Mouse (Mus musculus) cerebellum, adult 2 months (tissue): ENCODE measurements around the gene Derl2. TPM values are rescaled to one million over a fixed set of nuclear protein-coding genes. Genes with fewer than 3 reads are reported as not detected.

ENCODE experiments used
- DNase-seq, 2 experiments: peaks; one replicate each; pipeline ENCODE4 v3.0.0; 2021
- H3K27ac ChIP-seq: fragments of 200-500 bp; 2 replicates; pipeline ENCODE4 v1.5.1; 2012; ENCODE audit warnings: low read length, control low read depth, inconsistent platforms; ENCODE audit not compliant: insufficient read depth
- H3K27me3 ChIP-seq: fragments of 200-500 bp; 2 replicates; pipeline ENCODE4 v1.6.1; 2012; ENCODE audit warnings: inconsistent platforms, mild to moderate bottlenecking, low read length, moderate library complexity; ENCODE audit not compliant: control insufficient read depth, insufficient read depth
- H3K4me1 ChIP-seq: fragments of 200-500 bp; 2 replicates; pipeline ENCODE4 v1.6.1; 2011; ENCODE audit warnings: low read length; ENCODE audit not compliant: control insufficient read depth, insufficient read depth
- H3K4me3 ChIP-seq: fragments of 200-500 bp; replicated peaks from 2 replicates; pipeline ENCODE3; 2011; ENCODE audit warnings: mild to moderate bottlenecking, low read depth, low read length, control low read depth; ENCODE audit not compliant: insufficient read depth
- CTCF ChIP-seq: fragments of 200-500 bp; IDR thresholded peaks from 2 replicates; pipeline ENCODE4 v1.5.1; 2011; ENCODE audit warnings: low read depth, mild to moderate bottlenecking, control low read depth, low read length, moderate library complexity, borderline replicate concordance; ENCODE audit not compliant: insufficient read depth
- POLR2A ChIP-seq: fragments of 200-500 bp; IDR thresholded peaks from 2 replicates; pipeline ENCODE4 v1.6.1; 2011; ENCODE audit warnings: low read length, control low read depth, borderline replicate concordance; ENCODE audit not compliant: insufficient read depth
- WGBS: fragments of 180-500 bp; shearing (Covaris S2); methylation state at CpG from one replicate; pipeline ENCODE4 v1.1.7; 2018; 5-methylcytosine and 5-hydroxymethylcytosine counted together
- polyA plus RNA-seq: library from polyadenylated mRNA; depleted of rRNA; stranded (reverse); fragments of >200 nt; gene quantifications from 2 replicates; pipeline ENCODE4 v1.2.3, GENCODE M21; 2012; rRNA removed

Derl2 gene
- 16.9 and 17.3 TPM in 2 replicates for polyA plus RNA-seq

DNA sequence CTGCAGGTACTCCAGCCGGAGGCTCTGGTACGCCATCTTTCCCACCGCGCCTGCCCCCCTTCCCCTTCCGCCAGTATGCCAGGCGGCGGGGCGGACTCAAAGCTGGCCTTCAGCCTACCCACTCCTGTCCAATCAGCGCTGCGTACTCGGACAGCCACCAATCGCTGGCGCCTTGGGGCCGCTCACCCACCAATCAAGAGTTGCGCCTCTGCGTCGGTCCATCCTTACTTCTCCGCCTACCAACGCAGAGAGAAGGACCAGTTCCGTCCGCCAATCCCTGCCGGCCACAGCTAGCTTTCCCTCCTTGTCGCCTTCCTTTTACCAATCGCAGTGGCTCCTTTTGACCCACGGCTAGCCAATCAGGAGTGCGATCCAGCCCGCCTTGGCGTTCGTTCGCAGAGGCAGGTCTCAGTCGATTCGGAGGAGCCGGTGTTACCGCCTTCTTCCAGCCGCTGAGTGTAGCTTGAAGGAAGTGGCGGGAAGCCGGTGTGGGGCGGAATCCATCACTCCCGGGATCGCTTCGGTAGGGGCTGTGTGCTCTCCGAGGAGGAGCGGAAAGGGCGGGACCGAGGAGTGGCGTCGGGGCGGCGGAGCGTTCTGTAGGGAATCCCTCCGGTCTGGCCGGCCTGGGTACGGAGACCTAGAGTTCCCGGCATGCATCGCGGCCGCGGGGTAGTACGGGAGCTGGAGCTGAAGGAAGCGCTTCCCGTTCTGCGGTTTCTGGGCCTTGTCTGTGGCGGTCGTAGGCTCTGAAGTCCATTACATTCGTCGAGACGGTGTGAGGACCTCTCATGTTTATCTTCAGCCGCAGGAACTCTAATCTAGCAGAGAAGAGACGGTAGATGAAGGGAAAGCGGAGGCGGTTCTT is at the start of gene Derl2, which contains the start of gene Mis12:
Gene Derl2, minus strand, starts transcription at position 641 of the 868 bp plus-strand sequence.
Gene Mis12, plus strand, starts transcription at position 411 of the 868 bp plus-strand sequence.
- Histone ChIP-seq H3K4me1 (peaks cover 9% of the 10 kb centered on the region; the same call in 1 of the 2 replicates), H3K27me3 (no peaks in the 10 kb centered on the region), H3K27ac (peak within 1 kb of the TSS; percentile 78), H3K4me3 (peak within 1 kb of the TSS; percentile 93)
- WGBS, result under 1% methylated on average over 71 of the region's 71 CpGs
- DNase-seq, result peak; percentile 99 to 100
- TF ChIP-seq CTCF, result no peak
- peak; percentile 69; the same call in 1 of the 2 replicates for TF ChIP-seq POLR2A

DNA sequence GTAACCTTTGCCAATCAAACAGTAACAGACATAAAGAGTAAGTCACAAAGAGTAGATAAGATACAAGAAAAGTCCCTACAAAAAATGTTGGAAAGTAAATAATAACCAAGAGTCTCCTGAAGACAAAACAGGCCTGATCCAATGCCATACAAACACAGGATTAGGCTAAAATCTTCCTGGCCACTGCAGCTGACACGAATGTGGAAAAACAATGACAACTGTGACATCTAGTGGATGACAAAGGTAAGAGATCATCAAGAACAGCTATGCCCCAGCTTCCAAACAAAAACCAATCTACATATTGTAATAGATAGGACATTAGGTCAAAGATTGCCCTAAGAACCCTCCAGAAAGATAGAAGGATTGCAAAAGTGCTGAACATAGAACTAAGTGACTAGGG is 32.9 kb upstream of the Derl2 start:
- no peak for TF ChIP-seq CTCF
- TF ChIP-seq POLR2A, result no peak
- no peak overlapping the region for H3K4me3 ChIP-seq
- H3K27me3 ChIP-seq, result no peaks in the 10 kb centered on the region; the same call in 1 of the 2 replicates
- H3K4me1 ChIP-seq, result no peaks in the 10 kb centered on the region
- peak in 1 of 2 experiments; percentile 26 for DNase-seq
- WGBS, result 5% methylated on average over 1 of the region's 1 CpGs
- H3K27ac ChIP-seq, result no peak overlapping the region

DNA sequence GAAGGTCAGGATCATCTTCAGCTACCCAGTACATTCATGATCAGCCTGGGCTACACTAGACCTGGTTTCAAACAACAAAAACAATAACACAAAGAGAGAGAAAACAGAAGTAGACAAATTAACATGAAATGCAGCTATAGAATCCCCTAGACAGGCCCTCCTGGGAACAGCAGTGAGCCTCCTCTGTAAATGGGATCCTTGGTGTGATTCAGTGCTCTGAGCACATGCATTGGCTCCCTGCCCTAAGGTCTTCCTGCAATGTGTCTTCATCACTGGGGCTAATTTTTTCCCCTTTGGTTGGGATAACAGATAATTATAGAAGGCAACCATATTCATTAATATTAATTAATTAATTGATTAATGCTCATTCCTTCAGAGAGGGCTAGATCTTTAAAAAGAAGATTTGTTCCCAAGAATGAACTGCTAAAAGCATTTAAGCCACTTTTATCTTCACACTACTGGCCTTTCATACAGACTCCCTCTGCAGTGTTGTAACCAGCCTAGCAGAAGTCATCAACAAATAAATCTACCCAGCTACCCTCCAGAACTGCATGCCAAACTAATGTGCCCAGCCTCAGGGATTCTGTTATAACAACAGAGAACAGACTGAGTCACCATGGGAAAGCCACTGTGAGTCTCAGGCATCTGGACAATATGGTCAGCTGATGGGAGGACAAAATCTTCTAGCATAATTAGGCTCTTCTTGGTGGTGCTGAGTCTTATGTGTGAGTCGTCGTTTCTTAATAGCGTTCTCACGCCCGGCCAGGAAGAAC is 20.1 kb upstream of the Derl2 start:
- WGBS, result 94% methylated on average over 5 of the region's 5 CpGs
- no peaks in the 10 kb centered on the region for H3K4me1 ChIP-seq
- no peak for DNase-seq
- no peaks in the 10 kb centered on the region; the same call in 1 of the 2 replicates for H3K27me3 ChIP-seq
- no peak overlapping the region for H3K4me3 ChIP-seq
- TF ChIP-seq CTCF, result no peak
- no peak for TF ChIP-seq POLR2A
- no peak overlapping the region for H3K27ac ChIP-seq

DNA sequence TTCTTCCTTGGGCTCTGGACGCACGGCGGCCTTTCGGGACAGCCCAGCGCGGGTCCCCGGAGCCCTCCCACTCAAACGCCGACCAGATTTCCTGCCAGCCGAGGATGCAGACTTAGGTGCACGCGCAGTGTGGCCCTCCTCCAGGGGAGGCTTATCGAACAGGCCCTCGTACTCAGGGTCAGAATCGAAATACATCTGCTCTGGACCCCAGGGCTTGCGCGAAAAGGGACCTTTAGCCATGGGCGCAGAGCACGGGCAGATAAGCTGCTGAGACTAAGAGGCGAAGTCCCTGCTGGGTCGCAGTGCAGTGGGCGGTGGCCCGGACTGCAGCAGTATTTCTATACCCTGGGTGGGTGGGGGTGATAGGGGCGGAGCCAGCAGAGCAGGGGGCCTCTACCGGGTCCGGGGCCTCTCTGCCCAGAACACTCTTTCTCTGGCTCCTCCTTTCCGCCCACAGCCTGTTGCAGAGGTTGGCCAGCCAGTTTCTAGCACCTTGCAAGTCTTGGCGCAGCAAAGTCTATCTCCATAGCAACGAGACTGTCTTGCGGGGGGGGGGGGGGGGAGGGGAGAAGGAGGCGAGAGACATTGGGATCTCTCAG is 13.6 kb upstream of the Derl2 start, which contains the start of gene 6330403K07Rik:
Gene 6330403K07Rik, minus strand, starts transcription at position 351 of the 599 bp plus-strand sequence.
- peak; percentile 40 to 42 for DNase-seq
- Histone ChIP-seq H3K4me3 (peak within 1 kb of the TSS; percentile 73), H3K27ac (no peak within 1 kb of the TSS; the same call in 1 of the 2 replicates), H3K27me3 (no peaks in the 10 kb centered on the region; the same call in 1 of the 2 replicates), H3K4me1 (no peaks in the 10 kb centered on the region)
- 1% methylated on average over 30 of the region's 31 CpGs for WGBS
- TF ChIP-seq POLR2A (0 out of 2 replicates have a peak, but pooled peaks have one; percentile 11), CTCF (no peak)

DNA sequence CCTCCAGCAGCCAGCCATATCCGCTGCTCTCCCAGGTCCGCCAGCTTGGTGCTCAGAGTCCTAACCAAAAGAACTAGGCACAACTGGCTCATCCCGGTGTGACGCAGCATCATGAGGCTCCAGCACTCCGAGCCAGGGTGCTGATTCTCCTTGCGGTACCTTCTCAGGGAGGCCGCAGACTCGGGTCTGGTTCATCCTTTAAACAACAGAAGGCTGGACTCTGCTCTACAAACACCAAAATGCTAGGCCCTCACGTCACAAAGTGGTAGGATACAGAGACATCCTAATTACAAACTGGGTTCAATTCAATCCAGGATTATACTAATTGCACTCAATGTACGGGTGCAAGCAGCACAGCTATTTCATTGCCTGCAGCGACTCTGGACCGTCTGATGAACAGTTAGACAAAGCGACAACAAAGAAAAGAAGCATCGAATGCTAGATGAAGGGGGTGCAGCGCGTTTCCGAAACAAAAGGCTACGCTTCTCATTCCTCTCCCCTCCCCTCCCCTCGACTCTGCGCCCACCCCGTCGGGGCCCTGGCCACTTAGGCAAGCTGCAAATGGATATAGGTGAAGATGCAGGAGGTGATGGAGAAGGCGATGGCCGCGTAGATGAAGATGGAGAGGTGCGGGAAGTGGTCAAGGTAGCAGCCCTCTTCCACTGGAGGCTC is 13.0 kb upstream of the Derl2 start:
- H3K4me3 ChIP-seq, result peak overlapping the region; percentile 73
- TF ChIP-seq CTCF (no peak), POLR2A (no peak)
- H3K4me1 ChIP-seq, result no peaks in the 10 kb centered on the region
- 16% methylated on average over 26 of the region's 26 CpGs for WGBS
- no peaks in the 10 kb centered on the region; the same call in 1 of the 2 replicates for H3K27me3 ChIP-seq
- DNase-seq, result peak in 1 of 2 experiments; percentile 19
- H3K27ac ChIP-seq, result no peak overlapping the region; the same call in 1 of the 2 replicates

DNA sequence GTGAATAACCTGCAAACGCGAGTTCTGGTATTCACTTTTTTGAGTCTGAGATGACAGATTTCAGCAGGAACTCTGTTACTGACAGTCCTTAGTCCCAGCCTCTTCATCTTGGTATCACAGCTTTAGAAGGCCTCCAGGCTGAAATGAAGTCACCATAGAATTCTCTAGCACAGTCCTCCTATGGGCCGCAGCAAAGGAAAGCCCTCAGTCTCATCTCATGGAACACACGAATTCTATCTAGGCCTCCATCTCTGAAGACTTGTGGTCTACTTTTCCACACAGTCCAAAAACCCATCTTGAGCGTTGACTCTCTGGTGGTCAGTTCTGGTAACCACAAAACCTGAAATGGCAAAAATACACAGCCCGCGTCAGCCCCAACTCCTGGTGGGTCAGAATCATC is 12.4 kb upstream of the Derl2 start:
- no peak for DNase-seq
- Histone ChIP-seq H3K27me3 (no peaks in the 10 kb centered on the region; the same call in 1 of the 2 replicates), H3K27ac (no peak overlapping the region), H3K4me3 (no peak overlapping the region), H3K4me1 (no peaks in the 10 kb centered on the region)
- TF ChIP-seq POLR2A (no peak), CTCF (no peak)
- 62% methylated on average over 7 of the region's 7 CpGs for WGBS
